Mouse (Mus musculus): ENCODE data around the gene Kcnn3. TPM values are rescaled to one million over a fixed set of nuclear protein-coding genes. Genes with fewer than 3 reads are reported as not detected.

The Kcnn3 gene
- polyA plus RNA-seq, 1 experiment from 2014 or later: 0.03 TPM

DNA sequence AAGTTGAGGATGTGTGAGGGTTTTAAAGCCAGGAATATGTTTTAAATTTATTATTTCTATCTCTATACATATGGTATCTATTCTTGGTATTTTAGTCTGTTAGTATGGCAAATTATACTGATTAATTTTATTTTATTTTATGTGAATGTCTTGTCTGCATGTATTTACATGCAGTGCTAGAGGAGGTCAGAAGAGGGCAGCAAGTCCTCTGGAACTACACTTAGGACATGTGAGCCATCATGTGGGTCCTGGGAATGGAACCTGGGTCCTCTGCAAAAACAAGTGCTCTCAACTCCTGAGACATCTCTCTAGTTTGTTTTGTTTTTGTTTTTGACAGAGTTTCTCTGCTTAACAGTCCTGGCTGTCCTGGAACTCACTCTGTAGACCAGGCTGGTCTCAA lies 18.5 kb upstream of the Kcnn3 start:
- Histone ChIP-seq H3K79me2 (ENCODE audit: inconsistent target) (no peaks in the 10 kb centered on the region), H3K36me3 (ENCODE audit: inconsistent target) (no peaks in the 10 kb centered on the region), H3K4me3 (ENCODE audit: inconsistent target) (no peak overlapping the region), H3K27ac (no peak overlapping the region)

DNA sequence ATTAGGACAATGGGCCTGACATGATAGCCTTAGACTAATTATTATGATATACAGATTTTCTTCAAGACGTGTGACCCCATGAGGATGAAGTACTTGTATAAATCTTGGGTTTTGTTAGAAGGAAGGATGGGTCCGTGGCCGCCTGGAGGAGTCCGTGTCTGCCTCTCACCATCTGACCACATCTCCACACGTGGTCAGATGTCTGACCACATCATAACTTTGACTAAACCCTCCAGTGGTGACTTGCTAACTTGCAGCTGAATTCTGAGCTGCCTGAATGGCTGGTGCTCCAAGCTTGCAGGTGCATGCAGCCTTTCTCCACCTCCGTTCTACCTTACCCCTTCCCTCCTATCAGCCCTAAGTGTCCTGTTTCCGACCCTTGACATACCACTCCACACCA lies 17.4 kb upstream of the Kcnn3 start:
- 34% methylated on average over 7 of the region's 7 CpGs for WGBS (ENCODE audit: missing documents)
- no peak overlapping the region for H3K27ac ChIP-seq
- no peaks in the 10 kb centered on the region for H3K79me2 ChIP-seq (ENCODE audit: inconsistent target)
- H3K4me3 ChIP-seq (ENCODE audit: inconsistent target): no peak overlapping the region
- H3K36me3 ChIP-seq (ENCODE audit: inconsistent target): no peaks in the 10 kb centered on the region

DNA sequence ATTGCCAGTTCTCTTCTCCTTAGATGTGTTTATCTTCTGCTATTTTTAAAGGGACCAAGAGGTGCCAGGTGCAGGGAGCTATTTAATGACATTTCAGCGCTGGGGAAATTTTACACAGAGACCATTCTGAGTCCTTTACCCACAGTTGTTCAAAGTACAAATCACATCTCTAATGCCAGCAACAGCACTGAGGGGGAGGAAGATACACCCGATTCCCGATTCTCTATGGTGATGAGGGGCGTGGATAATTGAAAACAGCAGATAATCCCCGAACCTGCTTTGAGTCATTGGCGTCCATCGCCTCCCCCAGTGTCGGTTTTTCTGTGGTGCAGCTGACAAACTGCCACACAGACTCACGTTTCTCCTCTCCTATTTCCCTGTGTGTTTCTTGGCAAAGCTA lies 11.9 kb upstream of the Kcnn3 start:
- WGBS (ENCODE audit: missing documents): 47% methylated on average over 9 of the region's 9 CpGs
- no peak overlapping the region for H3K27ac ChIP-seq
- no peaks in the 10 kb centered on the region for H3K79me2 ChIP-seq (ENCODE audit: inconsistent target)
- no peak overlapping the region for H3K4me3 ChIP-seq (ENCODE audit: inconsistent target)
- H3K36me3 ChIP-seq (ENCODE audit: inconsistent target): no peaks in the 10 kb centered on the region

DNA sequence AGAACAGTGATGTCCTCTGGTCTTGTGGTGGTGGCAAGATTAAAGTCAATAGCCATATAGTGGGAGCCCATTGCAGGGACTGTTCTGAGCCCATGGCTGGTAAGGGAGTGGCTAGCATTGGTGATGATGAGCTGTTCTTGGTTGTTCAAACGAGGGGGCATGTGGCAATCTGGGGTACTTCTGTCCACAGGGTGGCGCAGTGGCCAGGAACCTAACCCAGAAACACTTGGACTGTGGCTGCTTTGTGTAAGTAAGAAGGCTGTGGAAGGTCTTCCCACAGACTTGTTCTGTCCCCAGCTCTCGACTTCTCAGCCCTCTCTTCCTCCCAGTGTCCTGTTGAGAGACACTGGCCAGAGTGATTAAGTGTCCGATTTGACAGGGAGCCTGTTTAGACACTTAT lies 9.0 kb upstream of the Kcnn3 start:
- Histone ChIP-seq H3K79me2 (ENCODE audit: inconsistent target) (no peaks in the 10 kb centered on the region), H3K36me3 (ENCODE audit: inconsistent target) (no peaks in the 10 kb centered on the region), H3K27ac (no peak overlapping the region), H3K4me3 (ENCODE audit: inconsistent target) (no peak overlapping the region)
- 30% methylated on average over 4 of the region's 4 CpGs for WGBS (ENCODE audit: missing documents)

DNA sequence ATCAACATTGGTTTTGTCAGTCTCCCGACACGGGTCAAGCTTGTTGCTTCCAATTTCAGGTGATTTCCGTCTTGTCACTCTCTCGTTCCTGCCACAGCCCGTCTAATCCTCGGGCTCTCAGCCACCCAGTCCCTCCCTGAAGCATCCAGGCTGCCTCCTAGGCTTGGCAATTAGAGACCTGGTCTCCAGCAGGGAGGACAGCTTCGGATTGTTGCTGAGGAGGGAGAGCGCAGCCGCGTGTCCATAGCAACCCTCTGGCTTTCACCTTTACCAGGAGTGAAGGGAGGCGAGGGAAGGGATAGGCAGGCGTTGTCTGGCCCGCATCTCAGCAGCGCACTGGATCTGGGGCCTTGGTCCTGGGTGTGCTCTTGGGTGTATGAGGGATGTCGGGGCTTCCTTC lies 8.6 kb upstream of the Kcnn3 start:
- Histone ChIP-seq H3K27ac (no peak overlapping the region), H3K79me2 (ENCODE audit: inconsistent target) (no peaks in the 10 kb centered on the region), H3K36me3 (ENCODE audit: inconsistent target) (no peaks in the 10 kb centered on the region), H3K4me3 (ENCODE audit: inconsistent target) (no peak overlapping the region)
- 47% methylated on average over 15 of the region's 15 CpGs for WGBS (ENCODE audit: missing documents)

DNA sequence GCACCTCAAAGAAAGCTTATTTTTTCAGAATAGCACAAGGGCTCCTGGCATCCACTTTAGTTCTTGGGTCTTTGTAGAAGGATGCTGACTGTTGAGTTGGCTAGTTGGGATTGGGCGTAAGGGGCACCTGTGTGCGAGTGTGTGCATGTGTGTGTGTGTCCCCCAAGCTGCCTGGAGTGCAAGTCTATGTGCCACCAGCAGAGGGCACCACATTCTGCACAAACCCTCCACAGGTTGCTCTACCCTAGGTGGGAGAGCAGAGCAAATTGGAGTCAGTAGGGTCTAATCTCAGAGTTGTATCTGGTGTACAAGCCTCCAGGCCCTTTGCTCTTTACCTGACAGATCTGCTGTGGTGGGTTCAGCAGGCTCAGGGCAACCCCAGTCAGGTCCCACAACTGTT lies 7.7 kb upstream of the Kcnn3 start:
- WGBS (ENCODE audit: missing documents): 93% methylated on average over 2 of the region's 2 CpGs
- no peaks in the 10 kb centered on the region for H3K79me2 ChIP-seq (ENCODE audit: inconsistent target)
- H3K36me3 ChIP-seq (ENCODE audit: inconsistent target): no peaks in the 10 kb centered on the region

DNA sequence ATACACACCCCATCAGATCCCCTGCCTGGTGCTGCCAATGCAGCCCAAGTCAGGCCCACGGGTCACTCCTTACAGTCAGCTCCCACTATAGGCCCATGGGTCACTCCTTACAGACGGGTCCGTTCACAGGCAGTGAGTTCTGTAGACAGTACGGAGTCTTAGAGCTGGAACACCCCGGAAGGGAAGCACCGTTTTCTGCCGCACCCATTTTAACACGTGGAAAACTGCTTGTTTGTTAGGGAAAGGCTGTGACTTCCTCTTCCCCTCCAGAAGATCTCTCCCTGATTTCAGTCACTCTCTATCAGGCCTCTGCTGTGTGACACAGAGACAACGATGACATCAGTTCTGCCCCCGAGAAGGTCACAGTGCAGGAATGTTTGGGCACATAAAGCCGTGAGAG lies 4.5 kb upstream of the Kcnn3 start:
- Histone ChIP-seq H3K36me3 (ENCODE audit: inconsistent target) (no peaks in the 10 kb centered on the region), H3K4me3 (ENCODE audit: inconsistent target) (no peak overlapping the region), H3K79me2 (ENCODE audit: inconsistent target) (no peaks in the 10 kb centered on the region), H3K27ac (no peak overlapping the region)
- 56% methylated on average over 11 of the region's 11 CpGs for WGBS (ENCODE audit: missing documents)

More for the DNA sequence above, 7.7 kb upstream of the Kcnn3 start:
- Histone ChIP-seq H3K4me3 (ENCODE audit: inconsistent target) (no peak overlapping the region), H3K27ac (no peak overlapping the region)

DNA sequence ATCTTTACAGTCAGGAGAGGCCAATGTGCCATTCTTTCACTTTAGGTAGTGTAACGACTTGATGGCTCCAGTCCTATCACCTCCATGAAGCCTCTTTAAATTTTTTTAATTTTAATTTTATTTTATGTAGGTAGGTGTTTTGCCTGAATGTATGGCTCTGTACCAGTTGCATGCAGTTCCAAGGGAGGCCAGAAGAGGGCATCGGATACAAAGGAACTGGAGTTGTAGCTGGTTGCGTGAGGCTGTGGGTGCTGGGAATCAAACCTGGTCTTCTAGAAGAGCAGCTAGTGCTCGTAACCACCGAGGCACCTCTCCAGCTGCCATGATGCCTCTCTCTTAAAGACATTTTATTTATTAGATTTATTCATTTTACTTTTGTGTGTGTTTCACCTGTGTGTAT lies 3.6 kb upstream of the Kcnn3 start:
- Histone ChIP-seq H3K36me3 (ENCODE audit: inconsistent target) (no peaks in the 10 kb centered on the region), H3K4me3 (ENCODE audit: inconsistent target) (no peak overlapping the region), H3K27ac (no peak overlapping the region), H3K79me2 (ENCODE audit: inconsistent target) (no peaks in the 10 kb centered on the region)
- WGBS (ENCODE audit: missing documents): 96% methylated on average over 5 of the region's 5 CpGs

DNA sequence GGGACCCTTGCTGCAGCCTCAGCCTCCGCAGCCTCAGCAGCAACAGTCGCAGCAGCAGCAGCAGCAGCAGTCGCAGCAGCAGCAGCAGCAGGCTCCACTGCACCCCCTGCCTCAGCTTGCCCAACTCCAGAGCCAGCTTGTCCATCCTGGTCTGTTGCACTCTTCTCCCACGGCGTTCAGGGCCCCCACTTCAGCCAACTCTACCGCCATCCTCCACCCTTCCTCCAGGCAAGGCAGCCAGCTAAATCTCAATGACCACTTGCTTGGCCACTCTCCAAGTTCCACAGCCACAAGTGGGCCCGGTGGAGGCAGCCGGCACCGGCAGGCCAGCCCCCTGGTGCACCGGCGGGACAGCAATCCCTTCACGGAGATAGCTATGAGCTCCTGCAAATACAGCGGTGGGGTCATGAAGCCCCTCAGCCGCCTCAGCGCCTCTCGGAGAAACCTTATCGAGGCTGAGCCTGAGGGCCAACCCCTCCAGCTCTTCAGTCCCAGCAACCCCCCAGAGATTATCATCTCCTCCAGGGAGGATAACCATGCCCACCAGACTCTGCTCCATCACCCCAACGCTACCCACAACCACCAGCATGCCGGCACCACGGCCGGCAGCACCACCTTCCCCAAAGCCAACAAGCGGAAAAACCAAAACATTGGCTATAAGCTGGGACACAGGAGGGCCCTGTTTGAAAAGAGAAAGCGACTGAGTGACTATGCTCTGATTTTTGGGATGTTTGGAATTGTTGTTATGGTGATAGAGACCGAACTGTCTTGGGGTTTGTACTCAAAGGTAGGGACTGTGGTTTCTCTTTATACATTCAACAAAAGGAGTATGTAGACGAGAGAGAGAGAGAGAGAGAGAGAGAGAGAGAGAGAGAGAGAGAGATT lies 896 bp downstream of the Kcnn3 start:
- Histone ChIP-seq H3K27ac (no peak overlapping the region), H3K4me3 (ENCODE audit: inconsistent target) (no peak overlapping the region), H3K79me2 (ENCODE audit: inconsistent target) (no peaks in the 10 kb centered on the region), H3K36me3 (ENCODE audit: inconsistent target) (no peaks in the 10 kb centered on the region)
- WGBS (ENCODE audit: missing documents): 12% methylated on average over 23 of the region's 25 CpGs

DNA sequence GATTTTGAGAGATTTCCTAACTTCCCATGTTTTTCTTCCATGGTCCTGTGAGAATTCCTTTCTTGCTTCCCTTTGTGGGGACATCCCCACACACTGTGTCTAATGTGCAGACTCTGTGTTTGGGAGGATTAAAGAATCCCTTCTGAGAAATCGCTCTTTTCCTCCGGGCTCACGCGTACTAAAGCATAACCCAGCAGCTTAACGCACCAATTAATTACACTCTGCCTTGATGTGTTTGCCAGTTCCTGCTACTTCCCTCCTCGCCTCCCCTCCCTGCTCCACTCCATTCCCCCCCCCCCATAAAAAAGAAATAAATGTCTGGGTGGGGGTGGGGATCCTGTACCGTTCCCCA lies 1.5 kb downstream of the Kcnn3 start:
- H3K79me2 ChIP-seq (ENCODE audit: inconsistent target): no peaks in the 10 kb centered on the region
- WGBS (ENCODE audit: missing documents): 33% methylated on average over 6 of the region's 7 CpGs
- no peak overlapping the region for H3K4me3 ChIP-seq (ENCODE audit: inconsistent target)
- no peaks in the 10 kb centered on the region for H3K36me3 ChIP-seq (ENCODE audit: inconsistent target)
- H3K27ac ChIP-seq: no peak overlapping the region

DNA sequence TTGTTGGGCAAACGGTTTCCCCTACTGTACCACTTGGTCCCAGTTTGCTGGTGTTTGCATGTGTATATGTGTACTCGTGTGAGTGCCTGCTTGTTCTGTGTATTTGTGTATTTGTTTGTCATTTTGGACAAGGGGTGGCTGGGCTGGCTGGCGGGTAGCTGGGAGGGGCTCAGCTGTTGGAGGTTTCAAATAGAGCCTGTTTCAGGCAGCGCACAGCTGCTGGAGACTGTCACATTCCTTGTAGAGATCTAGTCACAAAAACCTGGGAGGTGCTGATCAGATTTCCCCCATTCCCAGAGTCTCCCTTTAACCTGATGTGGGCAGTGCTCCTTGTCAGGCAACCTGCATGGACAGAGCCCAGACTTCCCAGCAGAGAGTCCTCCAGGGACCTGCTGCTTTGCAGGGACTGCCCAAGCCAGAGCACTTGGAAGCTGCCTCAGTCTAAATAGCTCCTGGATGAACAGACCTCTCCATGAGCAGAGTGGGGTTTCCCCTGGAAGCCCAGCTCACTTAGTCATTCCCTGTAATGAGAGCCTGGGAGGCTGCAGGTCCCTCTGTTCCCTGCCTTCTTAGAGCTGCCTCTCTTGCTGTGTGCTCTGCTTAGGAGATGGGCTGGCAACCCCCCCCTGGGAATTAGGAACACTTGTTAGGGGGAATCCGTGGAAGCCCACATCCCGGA lies 2.6 kb downstream of the Kcnn3 start:
- no peaks in the 10 kb centered on the region for H3K79me2 ChIP-seq (ENCODE audit: inconsistent target)
- 91% methylated on average over 6 of the region's 6 CpGs for WGBS (ENCODE audit: missing documents)
- no peak overlapping the region for H3K27ac ChIP-seq

DNA sequence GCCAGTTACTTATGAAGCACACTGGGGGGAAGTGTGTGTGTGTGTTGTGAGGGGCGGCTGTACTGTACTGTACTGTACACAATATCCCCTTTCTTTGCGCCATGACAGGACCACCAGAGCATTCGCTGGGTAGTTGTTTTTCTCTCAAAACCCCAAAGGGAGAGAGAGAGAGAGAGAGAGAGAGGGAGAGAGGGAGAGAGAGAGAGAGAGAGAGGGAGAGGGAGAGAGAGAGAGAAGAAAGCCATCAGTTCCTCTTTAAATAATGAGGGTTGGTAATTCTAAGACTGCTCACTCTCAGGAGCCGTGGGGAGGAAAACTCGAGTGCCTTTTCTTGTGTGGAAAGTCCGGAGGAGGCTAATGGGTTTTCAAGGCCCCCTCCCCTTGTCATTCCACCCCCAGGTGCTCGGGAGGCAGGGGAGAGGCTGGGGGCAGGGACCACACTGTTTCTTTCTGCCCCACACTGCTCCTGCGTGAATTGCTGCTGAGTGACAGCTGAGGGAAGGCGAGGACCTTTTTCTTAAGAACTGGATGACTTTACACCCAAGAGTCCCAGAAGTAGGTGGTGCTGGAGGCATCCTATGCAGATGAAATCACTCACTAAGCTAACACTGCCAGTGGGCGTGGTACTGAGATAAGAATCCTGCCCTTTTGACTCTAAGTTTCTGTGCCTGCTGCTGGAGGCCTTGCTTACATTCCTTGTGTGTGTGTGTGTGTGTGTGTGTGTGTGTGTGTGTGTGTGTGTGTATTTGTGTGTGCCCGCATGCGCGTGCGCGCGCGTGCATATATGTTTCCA lies 6.5 kb downstream of the Kcnn3 start:
- Histone ChIP-seq H3K79me2 (ENCODE audit: inconsistent target) (no peaks in the 10 kb centered on the region), H3K36me3 (ENCODE audit: inconsistent target) (no peaks in the 10 kb centered on the region), H3K27ac (no peak overlapping the region), H3K4me3 (ENCODE audit: inconsistent target) (no peak overlapping the region)
- WGBS (ENCODE audit: missing documents): 58% methylated on average over 17 of the region's 17 CpGs

More for the DNA sequence above, 2.6 kb downstream of the Kcnn3 start:
- Histone ChIP-seq H3K36me3 (ENCODE audit: inconsistent target) (no peaks in the 10 kb centered on the region), H3K4me3 (ENCODE audit: inconsistent target) (no peak overlapping the region)

DNA sequence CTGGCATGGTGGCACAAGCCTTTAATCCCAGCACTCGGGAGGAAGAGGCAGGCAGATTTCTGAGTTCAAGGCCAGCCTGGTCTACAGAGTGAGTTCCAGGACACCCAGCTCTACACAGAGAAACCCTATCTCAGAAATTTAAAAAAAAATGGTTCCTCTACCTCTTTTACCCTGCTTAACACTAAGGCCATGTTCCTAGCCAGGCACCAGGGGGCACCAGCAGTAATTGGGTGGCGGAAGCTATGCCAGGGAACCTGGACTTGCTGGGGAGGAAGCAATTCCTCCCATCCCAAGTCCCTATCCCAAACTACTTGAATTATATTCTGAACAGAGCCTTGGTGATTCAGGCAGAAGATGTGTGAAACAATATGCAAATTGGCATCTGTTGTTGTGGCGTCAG lies 9.8 kb downstream of the Kcnn3 start:
- H3K79me2 ChIP-seq (ENCODE audit: inconsistent target): no peaks in the 10 kb centered on the region
- H3K36me3 ChIP-seq (ENCODE audit: inconsistent target): no peaks in the 10 kb centered on the region
- WGBS (ENCODE audit: missing documents): 87% methylated on average over 3 of the region's 3 CpGs
- H3K27ac ChIP-seq: no peak overlapping the region
- H3K4me3 ChIP-seq (ENCODE audit: inconsistent target): no peak overlapping the region

DNA sequence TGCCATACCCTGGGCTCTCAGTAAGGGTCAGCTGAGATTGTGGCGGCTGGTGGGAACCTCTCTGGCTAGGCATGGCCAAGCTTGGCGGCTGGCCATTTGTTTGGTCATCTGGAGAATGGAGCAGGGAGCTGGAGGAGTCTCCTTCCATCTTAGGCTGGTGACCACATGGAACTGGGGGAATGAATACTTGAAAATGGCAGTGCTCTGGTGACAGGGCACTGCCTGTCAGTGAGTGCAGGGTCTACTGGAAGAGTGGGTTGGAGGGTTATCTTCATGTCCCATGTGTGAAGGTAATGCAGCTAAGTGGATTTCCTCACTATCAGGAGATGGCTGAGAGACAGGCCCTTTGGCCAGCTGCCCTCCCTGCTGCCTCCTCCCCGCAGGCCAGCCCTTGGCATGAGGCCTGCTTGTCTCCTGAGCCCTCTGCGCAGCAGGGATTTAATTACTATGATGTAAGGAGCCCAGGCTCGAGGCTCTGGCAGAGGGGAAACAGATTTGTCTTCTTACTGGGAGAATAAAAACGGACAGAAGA lies 14.7 kb downstream of the Kcnn3 start:
- Histone ChIP-seq H3K36me3 (ENCODE audit: inconsistent target) (no peaks in the 10 kb centered on the region), H3K79me2 (ENCODE audit: inconsistent target) (no peaks in the 10 kb centered on the region), H3K27ac (no peak overlapping the region), H3K4me3 (ENCODE audit: inconsistent target) (no peak overlapping the region)
- WGBS (ENCODE audit: missing documents): 84% methylated on average over 6 of the region's 6 CpGs

DNA sequence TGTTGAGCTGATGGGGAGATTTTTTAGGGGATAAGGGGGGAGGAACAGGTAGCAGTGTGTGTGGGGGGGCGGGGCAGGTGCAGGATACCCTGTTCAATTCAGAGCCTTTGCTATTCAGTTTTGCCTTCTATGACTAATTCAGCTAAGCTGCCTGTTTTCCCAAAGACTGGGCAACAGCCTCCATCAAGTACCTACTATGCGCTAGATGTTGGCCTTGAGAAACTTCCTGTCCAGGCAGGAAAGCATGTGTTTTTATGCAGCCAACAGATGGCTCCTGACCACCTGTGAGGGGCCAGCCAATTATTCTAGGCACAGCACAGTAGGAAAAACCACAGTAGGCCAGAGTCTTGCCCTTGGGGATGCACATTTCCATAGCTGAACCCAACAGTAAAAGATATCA lies 15.2 kb downstream of the Kcnn3 start:
- H3K4me3 ChIP-seq (ENCODE audit: inconsistent target): no peak overlapping the region
- no peak overlapping the region for H3K27ac ChIP-seq
- no peaks in the 10 kb centered on the region for H3K79me2 ChIP-seq (ENCODE audit: inconsistent target)
- WGBS (ENCODE audit: missing documents): 83% methylated on average over 2 of the region's 2 CpGs
- no peaks in the 10 kb centered on the region for H3K36me3 ChIP-seq (ENCODE audit: inconsistent target)
